Mouse (Mus musculus) monocyte, adult 5-6 weeks (primary cell): Measurements from ENCODE around the gene H2al1o. TPM values are rescaled to one million over a fixed set of nuclear protein-coding genes. Genes with fewer than 3 reads are reported as not detected.
"Not testable (repeated sequence)": the region's sequence is repeated elsewhere in the genome, so short reads cannot be mapped to it uniquely, and the experiment has no call there.

ENCODE experiments used
- ATAC-seq: fragments of 153-309, 156-312 bp; replicated peaks from 2 replicates; pipeline ENCODE4 v1.8.0; 2017; ENCODE audit warnings: mild to moderate bottlenecking; ENCODE audit not compliant: low TSS enrichment, insufficient number of reproducible peaks, severe bottlenecking, poor library complexity, low FRiP score
- total RNA-seq: library from RNA; stranded (forward); fragments of 200-1000, 200-491, 200-594 nt; gene quantifications from 3 replicates; pipeline ENCODE4 v1.2.3, GENCODE M21; 2017

The H2al1o gene
- total RNA-seq = not detected in 3 replicates

DNA sequence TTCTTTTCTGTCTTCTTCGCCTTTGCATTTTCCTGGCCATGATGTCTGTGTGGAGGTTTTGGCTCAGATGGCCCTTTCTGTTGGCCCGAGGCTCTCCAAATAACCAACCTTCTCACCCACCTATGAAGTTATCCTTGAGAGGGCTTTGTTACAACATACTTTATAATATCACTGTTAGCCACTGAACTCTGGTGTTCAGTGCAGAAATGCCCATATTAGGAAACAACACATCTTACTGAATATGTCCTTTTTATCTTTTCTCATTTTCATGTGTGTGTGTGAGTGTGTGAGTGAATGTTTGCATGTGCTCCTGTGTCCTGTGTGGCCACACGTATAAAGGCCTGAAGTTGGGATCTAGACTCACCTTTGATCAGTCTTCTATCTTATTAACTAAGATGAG lies at the start of gene H2al1o:
H2al1o (minus strand) TSS at position 101 of the 400 bp plus-strand sequence.
- ATAC-seq = not testable (repeated sequence)

GRCm38 (mm10) chrX:9598036-9598435 lies 25.8 kb upstream of the H2al1o start:
- ATAC-seq = not testable (repeated sequence)

- no peak for ATAC-seq
Observed at GRCm38 (mm10) chrX:9536881-9537280, 35.3 kb downstream of the H2al1o start.

Other genes starting within 250 kb of the H2al1o start
- gene H2al1k, start 221.8 kb downstream of the H2al1o start, total RNA-seq = not detected in 3 replicates
- gene Cybb, start 84.6 kb downstream of the H2al1o start, total RNA-seq = 809 to 1,358 TPM (median 1,349 TPM) in 3 replicates
- gene Dynlt3, start 90.6 kb upstream of the H2al1o start, total RNA-seq = 87.6 to 109 TPM (median 92.3 TPM) in 3 replicates